Mouse (Mus musculus) 3134 (cell line): Measurements from ENCODE around the gene Ccni.

ENCODE experiments used
- DNase-seq: peaks from one replicate; pipeline ENCODE4 v3.0.0-alpha.2; 2011; ENCODE audit warnings: low spot score; ENCODE audit not compliant: insufficient read length; ENCODE audit errors: extremely low read depth

The Ccni gene

GRCm38 (mm10) chr5:93201181-93201580 lies 5.1 kb downstream of the Ccni start:
- DNase-seq, result no peak

DNA sequence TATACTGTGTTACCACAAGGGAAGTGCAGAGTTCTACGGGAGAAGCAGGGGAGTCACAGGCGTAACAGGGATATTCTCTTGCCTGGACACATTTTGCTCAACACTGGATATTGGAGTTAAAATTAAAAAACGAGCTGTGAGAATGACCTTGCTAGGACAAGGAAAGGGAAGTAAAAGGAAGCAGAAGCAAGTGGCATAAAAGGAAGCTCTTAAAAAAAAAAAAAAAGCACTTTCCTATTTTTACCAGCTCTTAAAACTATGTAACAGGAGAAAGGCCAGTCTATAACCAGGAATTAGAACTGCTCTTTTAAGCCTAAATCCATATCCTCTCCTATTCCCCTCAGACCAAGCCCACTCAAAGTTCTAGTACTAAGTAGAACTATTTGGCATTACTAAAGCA lies 8.1 kb downstream of the Ccni start:
- DNase-seq, result no peak

DNA sequence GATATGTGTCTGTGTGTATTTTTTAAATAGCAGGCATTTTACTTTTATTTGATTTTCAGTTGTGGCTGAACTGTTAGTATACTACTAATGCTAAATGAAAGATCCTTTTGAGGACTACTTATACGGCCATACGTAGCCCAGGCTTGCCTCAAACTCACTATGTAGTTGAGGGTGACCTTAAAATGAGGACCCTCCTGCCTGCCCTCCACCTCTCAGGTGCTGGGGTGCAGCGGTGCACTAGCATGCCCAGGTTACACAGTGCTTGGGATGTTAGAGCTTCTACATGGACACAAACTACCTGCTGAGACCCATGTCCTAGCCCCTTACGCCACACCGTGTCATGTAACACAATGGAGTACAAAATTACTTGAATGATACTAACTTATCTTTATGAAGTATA lies 15.9 kb downstream of the Ccni start:
- no peak for DNase-seq

- no peak for DNase-seq
These were observed 16.7 kb downstream of the Ccni start for GRCm38 (mm10) chr5:93189607-93190006.

DNA sequence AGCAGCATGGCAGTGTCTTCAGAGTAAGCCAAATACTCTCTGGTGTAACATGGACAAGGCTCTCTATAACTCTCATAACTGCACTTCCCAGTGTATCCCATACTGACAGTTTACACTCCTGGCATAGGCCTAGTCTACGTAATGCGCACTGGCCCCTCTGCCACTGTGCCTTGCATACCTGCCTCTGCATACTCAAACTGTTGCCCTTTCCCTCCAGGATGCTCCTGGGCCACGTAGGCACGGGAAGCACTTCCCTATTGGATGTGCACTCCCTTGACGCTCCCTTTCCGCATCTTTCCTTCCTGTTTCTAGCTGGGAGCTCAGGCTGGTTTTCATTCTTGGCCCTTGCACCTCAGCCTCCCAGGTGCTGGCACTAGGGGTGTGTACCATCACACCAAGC lies 21.7 kb downstream of the Ccni start:
- DNase-seq, result no peak

GRCm38 (mm10) chr5:93183311-93183710 lies 23.0 kb downstream of the Ccni start:
- DNase-seq, result no peak

GRCm38 (mm10) chr5:93180252-93180651 lies 26.0 kb downstream of the Ccni start:
- DNase-seq, result no peak

DNA sequence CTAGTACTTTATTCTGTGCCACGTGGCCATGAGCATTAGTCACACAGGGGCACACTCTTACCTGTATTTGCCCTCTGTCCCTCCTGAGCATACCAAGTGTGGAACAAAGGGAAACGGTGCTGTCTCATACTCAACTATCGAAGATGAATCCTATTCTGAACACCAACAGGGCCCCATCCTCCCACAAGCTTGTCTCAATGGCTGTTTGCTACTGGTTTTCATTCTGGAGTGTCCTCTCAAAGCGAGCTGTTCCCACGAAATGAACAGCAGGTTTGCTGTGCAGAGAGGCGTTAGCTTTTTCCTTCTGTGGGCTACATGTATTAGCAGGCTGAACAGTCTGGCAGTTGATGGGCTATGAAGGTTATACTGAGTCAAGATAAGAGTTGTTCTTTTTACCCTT lies 27.7 kb downstream of the Ccni start:
- DNase-seq, result no peak

DNA sequence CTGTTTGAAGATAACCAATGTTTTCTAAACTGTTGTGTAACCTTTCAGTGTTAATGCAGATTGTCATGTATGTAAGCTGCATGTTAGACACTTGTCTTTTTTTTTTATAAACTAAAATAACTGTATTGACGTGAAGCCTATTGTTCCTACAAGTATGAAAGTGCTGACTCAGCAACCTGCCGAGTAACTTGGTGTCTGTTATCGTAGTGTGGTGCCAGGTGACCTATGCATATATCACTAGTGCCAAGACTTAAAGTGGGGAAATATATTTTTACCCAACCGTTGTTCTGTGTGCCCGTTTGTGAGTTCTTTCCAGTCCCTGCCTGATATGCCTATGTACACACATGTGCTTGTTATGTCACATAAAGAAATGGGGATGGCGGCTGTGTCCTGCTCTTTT lies 31.6 kb downstream of the Ccni start:
- no peak for DNase-seq

- DNase-seq, result no peak
These were observed 33.8 kb downstream of the Ccni start for GRCm38 (mm10) chr5:93172536-93172935.

DNA sequence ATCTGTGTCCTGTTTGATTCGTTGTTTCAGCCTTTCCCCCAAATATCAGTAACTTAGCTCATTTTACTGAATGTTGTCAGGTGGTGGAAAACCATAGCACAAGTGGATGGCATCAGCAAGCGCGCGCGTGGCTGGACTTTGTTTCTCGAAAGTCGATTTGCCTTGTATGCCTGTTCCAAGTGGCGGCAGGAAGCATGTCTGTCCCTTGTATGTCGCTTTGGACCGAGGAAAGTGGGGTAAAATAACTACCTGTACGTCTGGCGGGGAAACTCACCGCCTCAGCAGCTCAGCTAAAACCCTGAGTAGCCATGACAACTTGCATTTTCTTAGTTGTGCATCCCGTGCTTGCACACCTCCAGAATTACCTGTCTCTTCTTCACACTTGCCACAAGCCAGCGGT lies 34.9 kb downstream of the Ccni start:
- no peak for DNase-seq

DNA sequence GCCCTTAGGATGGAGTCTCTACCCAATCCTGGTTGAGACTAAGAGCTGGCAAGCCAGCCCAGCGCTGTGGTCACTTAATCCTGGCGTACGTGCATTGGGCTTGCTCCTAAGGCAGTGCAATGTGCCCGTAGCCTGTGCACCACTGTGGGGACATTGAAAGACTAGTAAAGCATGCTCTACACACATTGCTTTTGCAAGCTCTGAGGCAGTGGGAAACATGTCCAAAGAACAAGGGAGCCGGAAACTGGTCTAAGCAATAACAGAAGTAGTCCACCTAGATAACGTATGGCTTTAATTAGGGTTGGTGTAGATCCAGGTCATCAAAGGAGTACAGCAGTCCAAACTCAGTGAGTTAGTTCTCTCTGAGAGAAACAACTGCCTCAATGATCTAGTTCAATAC lies 37.6 kb downstream of the Ccni start:
- DNase-seq, result no peak

- DNase-seq, result no peak
These were observed 38.3 kb downstream of the Ccni start for GRCm38 (mm10) chr5:93167919-93168516.

GRCm38 (mm10) chr5:93163541-93163940 lies 42.8 kb downstream of the Ccni start:
- DNase-seq, result no peak

DNA sequence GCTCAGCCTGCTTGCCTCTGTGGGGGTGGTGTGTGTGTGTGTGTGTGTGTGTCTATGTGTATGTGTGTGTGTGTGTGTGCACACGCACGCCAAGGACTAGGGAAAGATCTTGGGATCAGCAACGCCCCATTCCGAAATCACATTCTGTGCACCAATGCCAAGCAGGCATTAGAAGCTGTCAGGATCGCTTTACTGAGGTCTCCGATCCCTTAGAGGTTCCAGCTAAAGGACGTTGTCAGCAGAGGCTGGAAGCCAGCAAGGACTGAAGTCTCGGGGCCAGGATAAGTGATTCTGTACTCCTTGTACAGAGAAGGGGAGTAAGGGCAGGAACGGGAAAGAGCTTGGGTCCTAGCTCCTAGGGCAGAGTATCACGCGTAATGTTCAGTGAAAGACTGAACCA lies 51.9 kb downstream of the Ccni start:
- DNase-seq, result no peak

GRCm38 (mm10) chr5:93152451-93152850 lies 53.8 kb downstream of the Ccni start:
- DNase-seq, result no peak

DNA sequence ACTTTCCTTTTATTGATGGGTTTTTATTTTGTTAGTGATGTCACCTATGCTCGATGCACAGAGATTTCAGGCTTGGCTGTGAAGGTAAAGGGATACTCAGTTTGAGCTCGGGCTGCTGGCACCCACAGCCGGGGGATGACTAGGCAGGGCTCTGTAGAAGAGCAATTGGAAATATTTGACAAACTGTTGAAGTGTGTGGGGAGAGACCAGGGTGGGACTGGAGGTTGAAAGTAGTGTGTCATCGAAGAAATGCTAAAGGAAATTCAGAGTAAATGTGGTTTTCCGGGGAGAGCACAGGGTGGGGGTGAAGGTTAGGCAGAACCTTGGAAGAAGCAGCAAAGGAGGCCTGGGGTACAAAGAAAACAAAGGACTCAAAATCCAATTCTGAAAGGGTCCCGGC lies 54.3 kb downstream of the Ccni start:
- DNase-seq, result no peak

DNA sequence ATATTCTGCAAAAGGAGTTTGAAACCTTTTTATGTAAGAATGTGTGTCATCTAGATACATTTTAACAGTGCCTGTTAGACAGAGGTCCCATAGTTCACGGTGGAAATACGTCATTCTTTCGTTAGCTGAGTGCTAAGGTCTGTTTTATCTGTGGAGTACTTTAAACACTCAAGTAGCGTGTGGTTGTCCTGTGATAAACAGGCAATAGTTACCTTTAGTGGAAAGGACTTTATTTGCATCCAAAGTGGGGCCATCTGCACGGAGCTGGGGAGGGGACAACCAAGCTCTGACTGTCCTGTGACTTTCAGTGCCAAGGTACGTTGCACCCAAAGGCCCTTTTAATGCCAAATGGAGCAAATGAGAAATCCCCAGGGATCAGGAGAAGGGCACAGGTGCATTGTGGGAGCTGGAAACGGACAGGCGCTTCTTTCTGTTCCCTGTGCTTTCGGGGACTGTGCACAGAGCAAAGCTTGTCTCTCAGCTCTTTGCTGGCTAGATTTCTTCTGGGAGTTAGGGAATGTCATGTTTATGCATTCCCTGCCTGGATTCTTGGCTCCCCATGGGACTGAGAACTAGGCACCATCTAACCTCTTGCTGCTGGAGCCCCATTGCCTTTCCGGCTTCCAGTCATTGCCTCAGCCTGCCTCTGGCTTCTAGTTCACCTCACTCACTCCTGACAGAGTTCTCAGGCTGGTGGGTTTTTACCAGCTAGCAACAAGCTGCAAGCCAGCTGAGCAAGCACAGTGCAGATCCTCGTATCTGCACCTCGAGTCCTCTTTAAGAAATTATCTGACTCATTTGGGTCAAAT lies 56.1 kb downstream of the Ccni start:
- no peak for DNase-seq

DNA sequence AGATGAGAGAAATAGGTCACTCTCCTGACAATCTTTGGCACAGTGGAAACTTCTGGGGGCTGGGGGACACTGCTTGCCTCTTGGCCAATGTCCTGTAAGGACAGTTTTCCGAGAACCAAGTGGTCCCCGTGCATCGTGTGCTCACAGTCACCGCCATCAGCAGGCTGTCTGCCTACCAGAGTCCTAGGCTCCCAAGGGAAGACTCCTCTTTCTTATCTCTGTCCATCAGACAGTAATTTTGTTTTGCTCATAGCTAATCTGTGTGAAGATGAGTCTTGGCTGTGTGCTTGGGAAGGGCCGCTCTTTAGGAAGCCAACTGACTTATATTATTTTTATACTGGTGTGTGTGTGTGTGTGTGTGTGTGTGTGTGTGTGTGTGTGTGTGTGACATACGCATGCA lies 60.8 kb downstream of the Ccni start:
- DNase-seq, result no peak

DNA sequence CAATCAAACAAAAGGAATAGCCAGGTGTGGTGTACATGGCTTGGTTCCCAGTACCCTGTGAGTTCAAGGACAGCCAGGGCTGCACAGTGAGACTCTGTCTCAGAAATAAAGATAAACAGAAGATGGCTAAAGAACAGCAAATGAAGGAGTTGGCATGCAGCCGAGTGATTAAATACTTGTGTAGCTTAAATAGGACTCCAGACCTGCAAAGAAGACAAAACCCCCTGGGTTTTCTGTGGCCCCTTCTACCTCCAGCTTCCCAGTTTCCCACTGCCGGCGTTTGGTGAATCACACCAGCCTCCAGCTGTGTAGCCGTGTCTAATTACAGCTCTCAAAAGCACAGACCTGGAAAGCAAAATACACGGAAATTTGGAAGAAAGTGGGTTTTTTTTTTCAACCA lies 61.4 kb downstream of the Ccni start:
- DNase-seq, result no peak

GRCm38 (mm10) chr5:93143360-93144091 lies 62.8 kb downstream of the Ccni start:
- DNase-seq, result no peak

DNA sequence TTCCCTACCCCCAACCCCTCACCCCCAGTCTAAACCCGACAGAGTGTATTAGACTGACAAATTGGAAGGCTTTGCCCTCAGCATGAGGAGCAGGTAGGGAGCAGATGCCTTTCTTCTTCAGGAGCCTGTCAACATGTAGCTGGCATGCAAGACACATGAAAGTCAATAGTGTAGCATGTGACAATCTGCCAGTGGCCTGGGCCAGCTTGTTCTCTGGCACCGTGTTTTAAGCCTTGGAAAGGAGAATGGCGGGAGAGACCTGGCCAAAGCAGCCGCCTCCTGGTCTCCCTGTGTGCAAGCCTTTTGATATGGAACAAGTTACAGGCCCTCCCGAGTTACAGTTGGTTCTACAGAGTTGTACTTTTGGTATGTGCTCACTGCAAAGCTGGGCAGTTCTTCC lies 65.5 kb downstream of the Ccni start:
- DNase-seq, result no peak
